Mouse (Mus musculus) kidney, adult 2 months (tissue): ENCODE measurements at regions not wholly inside any gene's neighbourhood (a gene's known extent, or its start where the extent isn't known, plus 50 kb on each side); places are given as distances from the start of the nearest gene placed in this dataset.

ENCODE experiments used
- CTCF ChIP-seq: fragments of 200-500 bp; conservative IDR thresholded peaks from 2 replicates; pipeline ENCODE4 v1.5.1; 2011; ENCODE audit warnings: low read depth, mild to moderate bottlenecking, control low read depth, low read length, moderate library complexity, mixed read lengths; ENCODE audit not compliant: insufficient read depth, insufficient read length
- POLR2A ChIP-seq: fragments of 200-500 bp; IDR thresholded peaks from one replicate; pipeline ENCODE4 v1.6.1; 2011; ENCODE audit warnings: low read depth, low read length, control low read depth

GRCm38 (mm10) chr15:10872322-10872967 lies 79.7 kb upstream of the C1qtnf3 start:
- TF ChIP-seq CTCF = peak; percentile 70
- TF ChIP-seq POLR2A = no peak
